Mouse (Mus musculus): ENCODE measurements at regions not wholly inside any gene's neighbourhood (a gene's known extent, or its start where the extent isn't known, plus 50 kb on each side); places are given as distances from the start of the nearest gene placed in this dataset.

GRCm38 (mm10) chr12:42006912-42007311 is 520.7 kb upstream of the Lrrn3 start:
- no peak overlapping the region for H3ac ChIP-seq (ENCODE audit: control insufficient read depth, insufficient read length)
- no peak overlapping the region for H3K4me3 ChIP-seq
- no peaks in the 10 kb centered on the region for H3K27me3 ChIP-seq (ENCODE audit: control insufficient read depth, insufficient read depth, insufficient read length)
- H3K79me2 ChIP-seq (ENCODE audit: control insufficient read depth, insufficient read depth): no peaks in the 10 kb centered on the region
- no peaks in the 10 kb centered on the region for H3K36me3 ChIP-seq (ENCODE audit: control insufficient read depth, insufficient read depth)
- TF ChIP-seq TCF3 (IDR thresholded peaks at IDR 0.05; ENCODE audit: insufficient read length, low read depth) (no peak), MYOD1 (IDR thresholded peaks at IDR 0.05; ENCODE audit: control insufficient read depth in 1 of 3, insufficient read length in 2 of 3, low read depth in 2 of 3) (no peak), REST (IDR thresholded peaks at IDR 0.05; ENCODE audit: insufficient read depth, insufficient read length) (no peak), POLR2AphosphoS2 (IDR thresholded peaks at IDR 0.05; ENCODE audit: insufficient read length, low read depth) (no peak), USF1 (IDR thresholded peaks at IDR 0.05; ENCODE audit: low read depth) (no peak), SRF (IDR thresholded peaks at IDR 0.05; ENCODE audit: control insufficient read depth, insufficient read length, low read depth) (no peak), POLR2A (IDR thresholded peaks at IDR 0.05; ENCODE audit: insufficient read length, low read depth) (no peak), CEBPB (IDR thresholded peaks at IDR 0.05; ENCODE audit: insufficient read depth, poor library complexity, severe bottlenecking) (no peak), MYOG (IDR thresholded peaks at IDR 0.05; ENCODE audit: control insufficient read depth in 1 of 3, insufficient read depth in 1 of 3, insufficient read length in 2 of 3, low read depth in 2 of 3) (no peak), E2F4 (IDR thresholded peaks at IDR 0.05; ENCODE audit: insufficient read depth) (no peak), MAX (IDR thresholded peaks at IDR 0.05; ENCODE audit: low read depth) (no peak), TCF12 (IDR thresholded peaks at IDR 0.05; ENCODE audit: insufficient read depth, poor library complexity, severe bottlenecking) (no peak)
- no peak overlapping the region for H3K4me2 ChIP-seq (ENCODE audit: low read depth)
